Mouse (Mus musculus): ENCODE data around the gene Olfr1045. TPM values are rescaled to one million over a fixed set of nuclear protein-coding genes. Genes with fewer than 3 reads are reported as not detected.
"Not testable (repeated sequence)": the region's sequence is repeated elsewhere in the genome, so short reads cannot be mapped to it uniquely, and the experiment has no call there.

Gene Olfr1045
- not detected for polyA plus RNA-seq (2017; shearing (Covaris generic))

- no peak for ATAC-seq
Observed at GRCm38 (mm10) chr2:86202909-86203308, at the start of gene Olfr1045. Olfr1045 (minus strand) TSS chr2:86203009.

GRCm38 (mm10) chr2:86240189-86240588 is 37.4 kb upstream of the Olfr1045 start, which contains the start of gene Olfr1048:
Olfr1048 (minus strand) TSS chr2:86240289.
- no peak for ATAC-seq

DNA sequence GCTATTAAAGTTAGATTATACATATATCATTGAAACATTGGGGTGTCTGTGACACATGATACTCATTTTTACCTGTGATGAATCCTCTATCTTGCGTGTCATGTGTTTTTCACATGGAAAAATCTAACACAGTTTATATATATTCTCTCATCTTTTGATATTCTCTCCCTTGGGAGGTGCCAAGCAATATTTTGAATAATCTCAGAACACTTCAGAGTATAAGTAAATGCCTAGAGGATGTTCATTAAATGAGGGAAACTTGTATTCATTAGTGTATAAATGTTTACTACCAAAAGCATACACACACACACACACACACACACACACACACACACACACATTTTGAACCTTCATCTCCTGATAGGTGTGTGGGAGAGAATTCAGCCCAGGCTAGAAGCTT is 28.5 kb upstream of the Olfr1045 start, which contains the start of gene Olfr1047:
Gene Olfr1047, minus strand, starts transcription at position 101 of the 400 bp plus-strand sequence.
- no peak for ATAC-seq

- no peak for ATAC-seq
Observed at GRCm38 (mm10) chr2:86219214-86219613, 16.4 kb upstream of the Olfr1045 start, which contains the start of gene Olfr1046. Olfr1046 (minus strand) TSS chr2:86219314.

- no peak for ATAC-seq
Observed at GRCm38 (mm10) chr2:86195863-86196262, 6.9 kb downstream of the Olfr1045 start.

GRCm38 (mm10) chr2:86185583-86185982 is 17.2 kb downstream of the Olfr1045 start, which contains the start of gene Olfr52:
Olfr52 (minus strand) TSS chr2:86185683.
- no peak for ATAC-seq

DNA sequence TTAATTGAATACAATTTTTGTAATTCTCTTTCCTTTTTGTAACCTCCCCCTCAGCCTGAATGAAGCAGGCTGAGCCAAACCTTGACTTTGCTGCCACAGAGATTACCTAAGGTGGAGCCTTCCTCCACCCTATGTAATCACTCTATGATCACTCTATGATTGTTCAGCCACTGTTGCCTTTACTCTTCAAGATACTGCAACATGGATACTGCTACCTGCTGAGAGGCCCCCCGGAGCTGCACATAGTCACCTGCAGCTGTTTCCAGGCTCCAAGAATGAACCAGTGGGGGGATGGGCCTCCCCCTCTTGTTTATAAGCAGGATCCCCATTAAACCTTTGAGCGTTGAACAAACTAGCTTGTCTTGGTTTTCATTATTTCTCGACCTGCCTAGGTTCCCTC is 22.9 kb downstream of the Olfr1045 start:
- ATAC-seq: no peak

DNA sequence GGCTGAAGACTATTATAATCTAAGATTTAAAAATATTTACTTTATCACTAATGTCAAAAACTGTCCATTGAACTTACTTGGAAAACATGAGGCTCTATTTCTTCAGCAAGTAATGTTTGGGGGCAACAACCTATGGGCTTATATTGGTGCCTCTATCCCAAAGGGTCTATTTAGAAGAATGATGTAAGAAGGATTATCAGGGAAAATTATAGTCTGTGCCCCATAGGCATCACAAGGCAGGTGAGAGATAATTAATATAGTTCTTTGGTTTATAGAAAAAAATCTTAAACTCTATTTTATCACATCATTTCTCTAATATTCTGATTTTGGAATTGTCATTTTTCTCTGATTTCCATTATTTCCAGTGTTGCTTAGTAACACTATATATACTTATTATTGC is 25.1 kb downstream of the Olfr1045 start, which contains the start of gene Olfr1044:
Gene Olfr1044, minus strand, starts transcription at position 101 of the 400 bp plus-strand sequence.
- no peak for ATAC-seq

DNA sequence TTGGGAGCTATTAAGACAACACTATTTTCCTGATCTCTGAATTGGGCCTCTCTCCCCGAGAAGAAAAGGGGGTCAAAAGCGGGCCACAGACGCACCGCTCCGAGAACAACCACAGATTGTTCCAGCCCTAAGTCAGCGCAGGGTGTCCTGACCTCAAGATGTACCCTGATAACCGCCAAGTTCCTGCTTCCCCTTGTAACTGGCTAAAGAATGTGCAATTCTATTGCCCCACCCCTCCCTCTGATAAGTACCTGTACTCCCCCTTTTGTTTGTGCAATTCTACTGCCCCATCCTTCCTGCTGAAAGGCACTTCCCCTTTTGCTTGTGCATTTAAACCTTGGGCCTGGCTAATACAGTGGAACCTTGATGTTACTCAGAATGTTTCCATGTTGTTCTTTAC is 27.4 kb downstream of the Olfr1045 start:
- not testable (repeated sequence) for ATAC-seq

DNA sequence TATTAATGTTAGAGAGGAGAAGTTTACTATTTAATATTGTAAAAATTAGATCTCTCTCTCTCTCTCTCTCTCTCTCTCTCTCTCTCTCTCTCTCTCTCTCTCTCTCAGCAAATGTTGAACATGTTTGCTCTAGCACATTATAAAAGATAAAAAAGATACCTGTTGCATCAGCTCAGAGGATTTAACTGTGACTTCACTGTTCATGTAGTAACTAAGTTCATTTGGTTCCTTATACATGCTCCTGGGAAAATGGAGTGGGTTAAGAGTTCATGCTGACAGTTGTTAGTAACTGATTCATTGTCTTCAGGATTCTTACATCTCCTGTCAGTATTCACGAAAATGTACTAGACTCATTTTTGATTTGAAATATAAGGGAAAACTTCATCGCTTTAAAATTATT is 35.4 kb downstream of the Olfr1045 start, which contains the start of gene Olfr1043:
Gene Olfr1043, minus strand, starts transcription at position 101 of the 400 bp plus-strand sequence.
- no peak for ATAC-seq

DNA sequence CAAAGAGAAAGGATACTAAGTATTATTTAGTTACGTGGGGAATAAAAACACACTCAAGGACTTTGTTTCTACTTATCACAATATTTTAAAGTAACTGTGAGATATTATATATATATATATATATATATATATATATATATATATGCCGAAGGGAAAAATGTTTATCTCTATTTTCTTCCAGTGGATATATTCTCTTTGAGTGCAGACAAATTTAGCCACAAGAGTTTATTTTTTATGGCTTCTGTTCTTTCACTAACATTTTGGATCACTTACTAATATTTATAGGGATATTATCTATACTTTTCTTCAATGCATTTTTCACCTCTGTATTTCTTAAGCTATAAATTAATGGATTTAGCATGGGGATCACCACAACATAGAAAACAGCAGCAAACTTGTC is 41.1 kb downstream of the Olfr1045 start, which contains the start of gene Olfr1042:
Gene Olfr1042, minus strand, starts transcription at position 101 of the 400 bp plus-strand sequence.
- no peak for ATAC-seq

- no peak for ATAC-seq
Observed at GRCm38 (mm10) chr2:86146632-86147031, 56.2 kb downstream of the Olfr1045 start, which contains the start of gene Olfr1040. Olfr1040 (minus strand) TSS chr2:86146732.

Other genes starting within 250 kb of the Olfr1045 start
- gene Olfr1029, start 229.1 kb downstream of the Olfr1045 start, polyA plus RNA-seq (2017; shearing (Covaris generic)): not detected
- not detected for gene Olfr1030, start 223.7 kb downstream of the Olfr1045 start, polyA plus RNA-seq (2017; shearing (Covaris generic))
- not detected for gene Olfr1031, start 212.7 kb downstream of the Olfr1045 start, polyA plus RNA-seq (2017; shearing (Covaris generic))
- not detected for gene Olfr1032, start 197.5 kb downstream of the Olfr1045 start, polyA plus RNA-seq (2017; shearing (Covaris generic))
- gene Olfr1033, start 182.4 kb downstream of the Olfr1045 start, polyA plus RNA-seq (2017; shearing (Covaris generic)): 1 to 10 TPM in 1 of 3 experiments, not detected in 2; 1.2 TPM
- gene Olfr1034, start 157.1 kb downstream of the Olfr1045 start, polyA plus RNA-seq (2017; shearing (Covaris generic)): not detected
- not detected for gene Olfr1036, start 129.0 kb downstream of the Olfr1045 start, polyA plus RNA-seq (2017; shearing (Covaris generic))
- not detected for gene Olfr1037, start 115.6 kb downstream of the Olfr1045 start, polyA plus RNA-seq (2017; shearing (Covaris generic))
- not detected for gene Olfr1039, start 67.1 kb downstream of the Olfr1045 start, polyA plus RNA-seq (2017; shearing (Covaris generic))
- not detected for gene Olfr1040, start 56.3 kb downstream of the Olfr1045 start, polyA plus RNA-seq (2017; shearing (Covaris generic))
- gene Olfr1042, start 41.2 kb downstream of the Olfr1045 start, polyA plus RNA-seq (2017; shearing (Covaris generic)): not detected
- not detected for gene Olfr1043, start 35.5 kb downstream of the Olfr1045 start, polyA plus RNA-seq (2017; shearing (Covaris generic))
- gene Olfr1044, start 25.2 kb downstream of the Olfr1045 start, polyA plus RNA-seq (2017; shearing (Covaris generic)): not detected
- not detected for gene Olfr52, start 17.3 kb downstream of the Olfr1045 start, polyA plus RNA-seq (2017; shearing (Covaris generic))
- not detected for gene Olfr1046, start 16.3 kb upstream of the Olfr1045 start, polyA plus RNA-seq (2017; shearing (Covaris generic))
- not detected for gene Olfr1047, start 28.4 kb upstream of the Olfr1045 start, polyA plus RNA-seq (2017; shearing (Covaris generic))
- gene Olfr1048, start 37.3 kb upstream of the Olfr1045 start, polyA plus RNA-seq (2017; shearing (Covaris generic)): not detected
- gene Olfr1049, start 55.3 kb upstream of the Olfr1045 start, polyA plus RNA-seq (2017; shearing (Covaris generic)): not detected
- gene Olfr1051, start 76.1 kb upstream of the Olfr1045 start, polyA plus RNA-seq (2017; shearing (Covaris generic)): not detected
- under 1 TPM in 1 of 3 experiments, not detected in 2; 0.21 TPM for gene Olfr1052, start 89.4 kb upstream of the Olfr1045 start, polyA plus RNA-seq (2017; shearing (Covaris generic))
- not detected for gene Olfr1053, start 112.3 kb upstream of the Olfr1045 start, polyA plus RNA-seq (2017; shearing (Covaris generic))
- gene Olfr1054, start 132.4 kb upstream of the Olfr1045 start, polyA plus RNA-seq (2017; shearing (Covaris generic)): not detected
- not detected for gene Olfr1055, start 147.3 kb upstream of the Olfr1045 start, polyA plus RNA-seq (2017; shearing (Covaris generic))
- gene Olfr1056, start 159.5 kb upstream of the Olfr1045 start, polyA plus RNA-seq (2017; shearing (Covaris generic)): not detected
- not detected for gene Olfr1057, start 175.4 kb upstream of the Olfr1045 start, polyA plus RNA-seq (2017; shearing (Covaris generic))
- gene Olfr1058, start 185.6 kb upstream of the Olfr1045 start, polyA plus RNA-seq (2017; shearing (Covaris generic)): not detected
- gene Olfr1061, start 211.0 kb upstream of the Olfr1045 start, polyA plus RNA-seq (2017; shearing (Covaris generic)): not detected
- not detected for gene Olfr1062, start 223.7 kb upstream of the Olfr1045 start, polyA plus RNA-seq (2017; shearing (Covaris generic))
- gene Olfr1065, start 247.6 kb upstream of the Olfr1045 start, polyA plus RNA-seq (2017; shearing (Covaris generic)): not detected